Mouse (Mus musculus) G1E (cell line): ENCODE data around the gene Prkcq. TPM values are rescaled to one million over a fixed set of nuclear protein-coding genes. Genes with fewer than 3 reads are reported as not detected.

Experiments
- ATAC-seq: 2 replicates; pipeline ENCODE4 v1.8.0; 2016; ENCODE audit warnings: mild to moderate bottlenecking; ENCODE audit not compliant: insufficient number of reproducible peaks, poor library complexity, low FRiP score, severe bottlenecking; ENCODE audit errors: extremely low read depth
- DNase-seq: peaks from one replicate; pipeline ENCODE4 v3.0.0; 2012; ENCODE audit warnings: low spot score
- H3K27me3 ChIP-seq: 2 replicates; pipeline ENCODE4 v1.6.1; 2012; ENCODE audit warnings: mild to moderate bottlenecking, low read length, inconsistent platforms; ENCODE audit not compliant: insufficient read depth
- H3K36me3 ChIP-seq: replicated peaks from 2 replicates; pipeline ENCODE3; 2012; ENCODE audit warnings: mild to moderate bottlenecking, inconsistent platforms
- H3K4me1 ChIP-seq: 2 replicates; pipeline ENCODE4 v1.6.1; 2012; ENCODE audit warnings: low read depth, low read length, inconsistent platforms, mixed read lengths; ENCODE audit not compliant: insufficient read depth
- H3K4me3 ChIP-seq: 2 replicates; pipeline ENCODE4 v1.5.1; 2012; ENCODE audit warnings: low read depth, mild to moderate bottlenecking, inconsistent platforms, low read length, moderate library complexity, mixed read lengths
- H3K9me3 ChIP-seq: replicated peaks from 2 replicates; pipeline ENCODE4 v1.6.1; 2012; ENCODE audit warnings: inconsistent platforms
- CTCF ChIP-seq: IDR thresholded peaks from 2 replicates; pipeline ENCODE4 v1.5.1; 2012; ENCODE audit warnings: low read depth, low read length, inconsistent platforms, mixed read lengths
- GATA1 ChIP-seq: IDR thresholded peaks from 2 replicates; pipeline ENCODE4 v1.6.1; 2012; ENCODE audit warnings: borderline replicate concordance, low read length, inconsistent platforms, mixed read lengths
- GATA2 ChIP-seq: IDR thresholded peaks from 2 replicates; pipeline ENCODE4 v1.6.1; 2012; ENCODE audit warnings: low read depth, low read length, inconsistent platforms, borderline replicate concordance
- POLR2AphosphoS5 ChIP-seq: IDR thresholded peaks from 2 replicates; pipeline ENCODE4 v1.6.1; 2012; ENCODE audit warnings: low read depth, low read length, inconsistent platforms; ENCODE audit not compliant: insufficient replicate concordance
- TAL1 ChIP-seq: conservative IDR thresholded peaks from 2 replicates; pipeline ENCODE4 v1.6.1; 2012; ENCODE audit warnings: low read depth, low read length, inconsistent platforms, mixed read lengths
- polyA plus RNA-seq: library from polyadenylated mRNA; stranded (reverse); fragments of >175 nt; gene quantifications from 2 replicates; pipeline ENCODE4 v1.2.3, GENCODE M21; 2012
- total RNA-seq, 2 experiments: library from RNA; stranded (forward) in 1 of 2; stranded (reverse) in 1 of 2; fragments of 200-1000 nt in 1 of 2; fragments of >200 nt in 1 of 2; fragmentation: Nextera tagmentation in 1 of 2; gene quantifications; 2 replicates each; pipeline ENCODE4 v1.2.3; 2014 to 2017

The Prkcq gene
- total and polyA plus RNA-seq, 3 experiments, result 0.27 TPM; not detected in 2

- TF ChIP-seq TAL1 (no peak), CTCF (no peak), GATA2 (no peak), POLR2AphosphoS5 (no peak), GATA1 (no peak)
- no peaks in the 10 kb centered on the region for H3K9me3 ChIP-seq
- DNase-seq (no peak), ATAC-seq (no peak)
- H3K36me3 ChIP-seq, result no peaks in the 10 kb centered on the region
- no peak overlapping the region for H3K4me3 ChIP-seq
- H3K4me1 ChIP-seq, result no peaks in the 10 kb centered on the region
- no peaks in the 10 kb centered on the region for H3K27me3 ChIP-seq
Observed at GRCm38 (mm10) chr2:11225485-11225876, 53.6 kb downstream of the Prkcq start.

GRCm38 (mm10) chr2:11226555-11226954 lies 54.6 kb downstream of the Prkcq start:
- Histone ChIP-seq H3K4me3 (no peak overlapping the region), H3K9me3 (no peaks in the 10 kb centered on the region), H3K36me3 (no peaks in the 10 kb centered on the region), H3K27me3 (no peaks in the 10 kb centered on the region), H3K4me1 (no peaks in the 10 kb centered on the region)
- TF ChIP-seq TAL1 (no peak), POLR2AphosphoS5 (no peak), GATA2 (no peak), GATA1 (no peak), CTCF (no peak)
- ATAC-seq (no peak), DNase-seq (no peak)

- H3K9me3 ChIP-seq, result no peaks in the 10 kb centered on the region
- DNase-seq (no peak), ATAC-seq (no peak)
- no peaks in the 10 kb centered on the region for H3K4me1 ChIP-seq
- TF ChIP-seq GATA1 (no peak), CTCF (no peak), TAL1 (no peak), POLR2AphosphoS5 (no peak), GATA2 (no peak)
- no peaks in the 10 kb centered on the region for H3K36me3 ChIP-seq
- H3K27me3 ChIP-seq, result no peaks in the 10 kb centered on the region
- H3K4me3 ChIP-seq, result no peak overlapping the region
Observed at GRCm38 (mm10) chr2:11229126-11229525, 57.2 kb downstream of the Prkcq start.

GRCm38 (mm10) chr2:11231118-11231517 lies 59.2 kb downstream of the Prkcq start:
- Histone ChIP-seq H3K36me3 (no peaks in the 10 kb centered on the region), H3K4me3 (no peak overlapping the region), H3K4me1 (no peaks in the 10 kb centered on the region), H3K27me3 (no peaks in the 10 kb centered on the region), H3K9me3 (no peaks in the 10 kb centered on the region)
- DNase-seq (no peak), ATAC-seq (no peak)
- TF ChIP-seq CTCF, result no peak
- TF ChIP-seq GATA1, result no peak
- no peak for TF ChIP-seq POLR2AphosphoS5
- no peak for TF ChIP-seq GATA2
- TF ChIP-seq TAL1, result no peak

GRCm38 (mm10) chr2:11231988-11232387 lies 60.1 kb downstream of the Prkcq start:
- DNase-seq, result no peak
- no peak overlapping the region for H3K4me3 ChIP-seq
- TF ChIP-seq POLR2AphosphoS5 (no peak), TAL1 (no peak), GATA2 (no peak), GATA1 (no peak), CTCF (no peak)
- H3K4me1 ChIP-seq, result no peaks in the 10 kb centered on the region
- H3K36me3 ChIP-seq, result no peaks in the 10 kb centered on the region
- no peak for ATAC-seq
- H3K27me3 ChIP-seq, result no peaks in the 10 kb centered on the region
- H3K9me3 ChIP-seq, result no peaks in the 10 kb centered on the region

GRCm38 (mm10) chr2:11238254-11238653 lies 66.3 kb downstream of the Prkcq start:
- no peak for TF ChIP-seq GATA1
- TF ChIP-seq CTCF, result no peak
- no peak for TF ChIP-seq GATA2
- no peak for TF ChIP-seq TAL1
- no peak for TF ChIP-seq POLR2AphosphoS5
- 0 out of 2 replicates have a peak, but pooled peaks cover 4% of the 10 kb centered on the region for H3K27me3 ChIP-seq
- no peaks in the 10 kb centered on the region for H3K4me1 ChIP-seq
- no peak for DNase-seq
- H3K4me3 ChIP-seq, result no peak overlapping the region
- H3K36me3 ChIP-seq, result no peaks in the 10 kb centered on the region
- no peaks in the 10 kb centered on the region for H3K9me3 ChIP-seq
- ATAC-seq, result no peak
